ENCODE assay signal across 8 mouse cellular contexts in genomic region chr15:83224136-83224766, GRCm38 (mm10). TPM values are rescaled to one million over a fixed set of nuclear protein-coding genes. Genes with fewer than 3 reads are reported as not detected.
A peak's percentile ranks its signal among the peaks of the same experiment; 100 is the strongest.
DNase-seq lines count a peak whose midpoint lies in the region; ATAC-seq and TF ChIP-seq lines count a peak whose summit lies in the region.

No protein-coding gene starts in this region.

- H3K27ac ChIP-seq in embryonic facial prominence, embryonic 14.5 days (replicated peaks; ENCODE audit: low read depth, low read length), result peak overlapping the region; percentile 93

- H3K9me3 ChIP-seq in embryonic facial prominence, embryonic 14.5 days (ENCODE audit: control insufficient read depth, low read length), result 0 out of 2 replicates have a peak, but pooled peaks cover 3% of the 10 kb centered on the region

- peak; percentile 37; the same call in 1 of the 2 replicates for ATAC-seq in embryonic facial prominence, embryonic 14.5 days (ENCODE audit: low read depth)

- peaks cover 25% of the 10 kb centered on the region for H3K4me1 ChIP-seq in embryonic facial prominence, embryonic 14.5 days (ENCODE audit: control insufficient read depth, insufficient read depth, low read length)

- no peak for TF ChIP-seq POLR2A in myocyte (IDR thresholded peaks at IDR 0.05; ENCODE audit: insufficient read length, low read depth)

- H3K4me3 ChIP-seq in embryonic facial prominence, embryonic 14.5 days (ENCODE audit: low read depth, low read length), result no peak overlapping the region
- H3K4me3 ChIP-seq in myocyte, result no peak overlapping the region

- peak; percentile 20 for DNase-seq in right cerebral cortex, adult 18-20 months
- DNase-seq in right cerebral cortex, postnatal 4 days, result no peak
- peak; percentile 65 for DNase-seq in embryonic facial prominence, embryonic 14.5 days (ENCODE audit: low spot score)
- DNase-seq in heart, postnatal 4 days, result peak; percentile 66
- peak; percentile 23 to 49 for DNase-seq in layer of hippocampus, postnatal 14 days (ENCODE audit: low spot score in 2 of 2)
- no peak for DNase-seq in cerebellum, adult 8-10 months
- no peak for DNase-seq in testis, postnatal 10 days (ENCODE audit: low spot score)

- H3K79me2 ChIP-seq in myocyte (ENCODE audit: control insufficient read depth, insufficient read depth), result no peaks in the 10 kb centered on the region

- no peak overlapping the region for H3K4me2 ChIP-seq in embryonic facial prominence, embryonic 14.5 days (ENCODE audit: low read depth, low read length)
- peak overlapping the region; percentile 86 for H3K4me2 ChIP-seq in myocyte (ENCODE audit: low read depth)

- 44% methylated on average over 9 of the region's 9 CpGs for WGBS in embryonic facial prominence, embryonic 14.5 days

- H3K9ac ChIP-seq in embryonic facial prominence, embryonic 14.5 days (ENCODE audit: low read depth, low read length), result peak overlapping the region; percentile 38; the same call in 1 of the 2 replicates

- H3K27me3 ChIP-seq in embryonic facial prominence, embryonic 14.5 days (replicated peaks; ENCODE audit: control insufficient read depth, insufficient read depth, low read length), result no peaks in the 10 kb centered on the region
- H3K27me3 ChIP-seq in myocyte (ENCODE audit: control insufficient read depth, insufficient read depth, insufficient read length), result no peaks in the 10 kb centered on the region

- no peak overlapping the region for H3ac ChIP-seq in myocyte (ENCODE audit: control insufficient read depth, insufficient read length)

- H3K36me3 ChIP-seq in embryonic facial prominence, embryonic 14.5 days (ENCODE audit: control insufficient read depth, insufficient read depth, low read length), result no peaks in the 10 kb centered on the region
- peaks cover 4% of the 10 kb centered on the region for H3K36me3 ChIP-seq in myocyte (ENCODE audit: control insufficient read depth, insufficient read depth)

TF ChIP-seq in myocyte, 11 proteins besides CTCF, POLR2A, EP300 and RAD21:
- no peak for TF ChIP-seq MYOD1 (IDR thresholded peaks at IDR 0.05; ENCODE audit: control insufficient read depth in 1 of 3, insufficient read length in 2 of 3, low read depth in 2 of 3)
- TF ChIP-seq TCF12 (IDR thresholded peaks at IDR 0.05; ENCODE audit: insufficient read depth, poor library complexity, severe bottlenecking), result no peak
- TF ChIP-seq POLR2AphosphoS2 (IDR thresholded peaks at IDR 0.05; ENCODE audit: insufficient read length, low read depth), result no peak
- TF ChIP-seq USF1 (IDR thresholded peaks at IDR 0.05; ENCODE audit: low read depth), result no peak
- TF ChIP-seq MYOG (IDR thresholded peaks at IDR 0.05; ENCODE audit: control insufficient read depth in 1 of 3, insufficient read depth in 1 of 3, insufficient read length in 2 of 3, low read depth in 2 of 3), result no peak
- peak; percentile 2 for TF ChIP-seq SRF (IDR thresholded peaks at IDR 0.05; ENCODE audit: control insufficient read depth, insufficient read length, low read depth)
- no peak for TF ChIP-seq E2F4 (IDR thresholded peaks at IDR 0.05; ENCODE audit: insufficient read depth)
- no peak for TF ChIP-seq TCF3 (IDR thresholded peaks at IDR 0.05; ENCODE audit: insufficient read length, low read depth)

RNA-seq across cellular contexts. Expression of gene A4galt, which starts 27.3 kb away (rescaled TPM):
- polyA plus RNA-seq in embryonic facial prominence, embryonic 14.5 days (2014; fragmentation: Nextera tagmentation; extraction: Ambion mirVana), result 2.3 and 2.4 TPM in 2 replicates
- total RNA-seq in heart, postnatal 4 days (2021), result 1 to 10 TPM; 3.4 to 4.1 TPM
- 1 to 10 TPM; 1.8 to 1.9 TPM for total RNA-seq in layer of hippocampus, postnatal 14 days (2021)
- 28.4 TPM for polyA plus RNA-seq in myocyte (2012; fragmentation: generic; extraction: Trizol)

RNA-seq across cellular contexts. Expression of gene Cyb5r3, which starts 51.9 kb away (rescaled TPM):
- 125 and 126 TPM in 2 replicates for polyA plus RNA-seq in embryonic facial prominence, embryonic 14.5 days (2014; fragmentation: Nextera tagmentation; extraction: Ambion mirVana)
- total RNA-seq in heart, postnatal 4 days (2021), result 100 to 1,000 TPM; 135 to 141 TPM
- 10 to 100 TPM; 80.9 to 89.8 TPM for total RNA-seq in layer of hippocampus, postnatal 14 days (2021)
- polyA plus RNA-seq in myocyte (2012; fragmentation: generic; extraction: Trizol), result 707 TPM

Comparison
In these comparisons a context has a peak if more than half of its experiments do, and no peak if none do; other contexts are left out.
1. DNase-seq: peak in right cerebral cortex, adult 18-20 months (single experiment), embryonic facial prominence, embryonic 14.5 days (single experiment), heart, postnatal 4 days (single experiment) and layer of hippocampus, postnatal 14 days (2 of 2); none in right cerebral cortex, postnatal 4 days (single experiment), cerebellum, adult 8-10 months (single experiment) and testis, postnatal 10 days (single experiment).